Mouse (Mus musculus) G1E (cell line): ENCODE measurements around the gene Gm29110. TPM values are rescaled to one million over a fixed set of nuclear protein-coding genes. Genes with fewer than 3 reads are reported as not detected.
"Not testable (repeated sequence)": the region's sequence is repeated elsewhere in the genome, so short reads cannot be mapped to it uniquely, and the experiment has no call there.

Source experiments
- ATAC-seq: 2 replicates; pipeline ENCODE4 v1.8.0; 2016; ENCODE audit warnings: mild to moderate bottlenecking; ENCODE audit not compliant: insufficient number of reproducible peaks, poor library complexity, low FRiP score, severe bottlenecking; ENCODE audit errors: extremely low read depth
- DNase-seq: peaks from one replicate; pipeline ENCODE4 v3.0.0; 2012; ENCODE audit warnings: low spot score
- H3K27me3 ChIP-seq: 2 replicates; pipeline ENCODE4 v1.6.1; 2012; ENCODE audit warnings: mild to moderate bottlenecking, low read length, inconsistent platforms; ENCODE audit not compliant: insufficient read depth
- H3K36me3 ChIP-seq: replicated peaks from 2 replicates; pipeline ENCODE3; 2012; ENCODE audit warnings: mild to moderate bottlenecking, inconsistent platforms
- H3K4me1 ChIP-seq: 2 replicates; pipeline ENCODE4 v1.6.1; 2012; ENCODE audit warnings: low read depth, low read length, inconsistent platforms, mixed read lengths; ENCODE audit not compliant: insufficient read depth
- H3K4me3 ChIP-seq: 2 replicates; pipeline ENCODE4 v1.5.1; 2012; ENCODE audit warnings: low read depth, mild to moderate bottlenecking, inconsistent platforms, low read length, moderate library complexity, mixed read lengths
- H3K9me3 ChIP-seq: replicated peaks from 2 replicates; pipeline ENCODE4 v1.6.1; 2012; ENCODE audit warnings: inconsistent platforms
- polyA plus RNA-seq: library from polyadenylated mRNA; stranded (reverse); fragments of >175 nt; gene quantifications from 2 replicates; pipeline ENCODE4 v1.2.3, GENCODE M21; 2012
- total RNA-seq, 2 experiments: library from RNA; stranded (forward) in 1 of 2; stranded (reverse) in 1 of 2; fragments of 200-1000 nt in 1 of 2; fragments of >200 nt in 1 of 2; fragmentation: Nextera tagmentation in 1 of 2; gene quantifications; 2 replicates each; pipeline ENCODE4 v1.2.3; 2014 to 2017

Gene Gm29110
- total RNA-seq (2014; fragmentation: Nextera tagmentation) (not detected in 2 replicates), total RNA-seq (2017) (not detected in 2 replicates), polyA plus RNA-seq (not detected in 2 replicates)

- H3K4me1 ChIP-seq, H3K4me3 ChIP-seq, H3K27me3 ChIP-seq, ATAC-seq, DNase-seq, H3K9me3 ChIP-seq, H3K36me3 ChIP-seq: not testable (repeated sequence)
These were observed at the start of gene Gm29110 for GRCm38 (mm10) chrY:74470231-74470630. Gm29110 (plus strand) TSS chrY:74470531.

Other genes with a start within 250 kb of the Gm29110 start
- gene Gm21913, start 153.4 kb downstream of the Gm29110 start, total RNA-seq (2014; fragmentation: Nextera tagmentation): not detected in 2 replicates
- gene Gm21913, start 153.4 kb downstream of the Gm29110 start, total RNA-seq (2017): not detected in 2 replicates
- not detected in 2 replicates for gene Gm21913, start 153.4 kb downstream of the Gm29110 start, polyA plus RNA-seq